Mouse (Mus musculus) spleen, embryonic (tissue): ENCODE results near the gene Mthfsl.
"Not testable (repeated sequence)": the region's sequence is repeated elsewhere in the genome, so short reads cannot be mapped to it uniquely, and the experiment has no call there.

Source experiments
- CTCF ChIA-PET: fragments of 350-600 bp; sonication (Branson Sonifier 250); formaldehyde crosslinking; loops from one replicate; lab custom pipeline; 2022; lab: Charles Lee

Gene Mthfsl

GRCm38 (mm10) chr9:88689451-88689850, 30.6 kb downstream of the Mthfsl start:
- CTCF ChIA-PET = not testable (repeated sequence)

DNA sequence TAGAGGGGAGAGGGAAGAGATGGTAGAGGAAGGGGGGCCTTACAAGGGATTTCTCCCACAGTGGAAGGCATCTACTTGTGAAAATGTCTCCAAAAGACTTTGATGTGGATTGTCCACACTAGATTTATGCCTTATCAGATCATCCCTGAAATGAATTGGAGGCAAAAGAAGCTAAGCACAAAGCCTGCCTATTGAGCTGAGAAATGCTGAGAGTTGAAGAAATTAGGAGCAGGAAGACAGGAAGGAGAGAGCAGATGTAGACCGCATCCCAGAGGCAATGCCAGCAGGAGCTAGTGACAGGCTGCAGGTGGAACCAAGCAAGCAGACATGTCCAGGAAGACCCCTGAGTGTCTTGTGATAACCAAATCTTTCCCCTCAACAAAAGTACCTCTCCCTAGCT, 33.4 kb downstream of the Mthfsl start:
- CTCF ChIA-PET = not testable (repeated sequence)

- CTCF ChIA-PET = not testable (repeated sequence)
Observed at GRCm38 (mm10) chr9:88658341-88658740, 61.8 kb downstream of the Mthfsl start.

DNA sequence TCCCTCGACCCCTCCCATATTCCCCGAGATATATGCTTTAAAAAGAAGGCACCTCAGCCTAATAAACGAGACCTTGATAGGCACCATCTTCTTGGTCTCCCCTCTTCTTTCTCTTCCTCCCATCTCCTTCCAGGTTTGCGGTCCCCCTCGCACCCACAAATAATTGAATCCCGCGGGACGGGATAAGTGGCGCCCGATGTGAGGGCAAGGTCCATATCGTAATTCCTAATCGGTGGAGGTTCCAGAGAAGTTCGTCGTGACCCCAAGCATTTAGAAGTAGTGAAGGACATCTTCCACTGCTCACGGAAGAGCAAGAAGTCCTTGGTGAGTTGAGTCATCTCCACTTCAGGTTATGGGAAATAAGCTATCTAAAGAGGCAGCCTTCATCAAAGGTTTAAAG, 69.4 kb downstream of the Mthfsl start:
- CTCF ChIA-PET = not testable (repeated sequence)
